Comparison of ENCODE assay signal across 13 mouse cellular contexts in the genomic region with DNA sequence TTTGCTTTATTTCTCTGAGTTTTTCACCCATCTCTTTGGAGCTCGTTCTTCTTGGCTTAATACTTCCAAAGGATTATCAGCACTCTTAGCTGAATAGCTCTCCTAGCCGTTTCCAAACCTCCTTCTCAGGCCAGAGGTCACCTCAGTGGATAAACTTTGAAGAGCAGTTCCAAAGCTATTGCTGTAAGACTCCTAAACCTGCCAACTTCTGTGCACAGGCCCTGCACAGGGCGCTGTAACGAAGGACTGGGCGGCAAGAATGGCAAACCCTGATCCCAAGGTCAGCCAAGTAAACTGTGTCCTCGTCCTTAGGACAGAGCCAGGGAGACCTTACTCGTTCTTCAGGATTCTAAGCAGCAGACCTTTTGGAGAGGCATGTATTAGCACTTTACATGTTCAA. TPM values are rescaled to one million over a fixed set of nuclear protein-coding genes. Genes with fewer than 3 reads are reported as not detected.
DNase-seq lines count a peak whose midpoint lies in the region; ATAC-seq and TF ChIP-seq lines count a peak whose summit lies in the region.
"Had no signal": no experiment of that assay in that cellular context is flagged by ENCODE, and none has a peak within 500 bp of the region (broad histone marks: within the 10 kb centered on the region; RNA-seq: fewer than 3 reads in every experiment).

No protein-coding gene starts in this region.

- H3K4me3 ChIP-seq in kidney, embryonic 16.5 days (ENCODE audit: low read length), result no peak overlapping the region
- no peak overlapping the region for H3K4me3 ChIP-seq in cortical plate, adult 2 months (ENCODE audit: insufficient read depth, low read length)
- H3K4me3 ChIP-seq in hindbrain, embryonic 14.5 days (replicated peaks; ENCODE audit: low read length), result no peak overlapping the region

- no peaks in the 10 kb centered on the region for H3K9me3 ChIP-seq in kidney, embryonic 16.5 days (ENCODE audit: low read length)
- H3K9me3 ChIP-seq in hindbrain, embryonic 14.5 days (ENCODE audit: control insufficient read depth, low read length), result no peaks in the 10 kb centered on the region

- no peak overlapping the region for H3K9ac ChIP-seq in kidney, embryonic 16.5 days (replicated peaks; ENCODE audit: low read length)
- no peak overlapping the region for H3K9ac ChIP-seq in hindbrain, embryonic 14.5 days

- no peak overlapping the region; the same call in 1 of the 2 replicates for H3K27ac ChIP-seq in kidney, embryonic 16.5 days (ENCODE audit: low read length)
- peak overlapping the region; percentile 58; the same call in 1 of the 2 replicates for H3K27ac ChIP-seq in cortical plate, adult 2 months (ENCODE audit: insufficient read depth, low read length)
- no peak overlapping the region for H3K27ac ChIP-seq in hindbrain, embryonic 14.5 days

- WGBS in kidney, embryonic 16.5 days, result 54% methylated on average over 7 of the region's 7 CpGs
- WGBS in hindbrain, embryonic 14.5 days, result 77% methylated on average over 7 of the region's 7 CpGs

- TF ChIP-seq POLR2A in cortical plate, adult 2 months (IDR thresholded peaks at IDR 0.05; ENCODE audit: extremely low read depth, insufficient read depth, low read length), result no peak

- no peaks in the 10 kb centered on the region for H3K27me3 ChIP-seq in kidney, embryonic 16.5 days (ENCODE audit: insufficient read depth, low read length)
- H3K27me3 ChIP-seq in hindbrain, embryonic 14.5 days (ENCODE audit: control insufficient read depth, insufficient read depth, low read length), result no peaks in the 10 kb centered on the region
- H3K27me3 ChIP-seq: CH12.LX had no signal

- no peak for ATAC-seq in kidney, embryonic 16.5 days (ENCODE audit: low FRiP score, low TSS enrichment)
- no peak for ATAC-seq in hindbrain, embryonic 14.5 days (ENCODE audit: low FRiP score)

- no peak for TF ChIP-seq CTCF in cortical plate, adult 2 months (IDR thresholded peaks at IDR 0.05; ENCODE audit: extremely low read depth, insufficient read depth, low read length)

- H3K4me2 ChIP-seq in kidney, embryonic 16.5 days (replicated peaks; ENCODE audit: low read depth, low read length), result no peak overlapping the region
- H3K4me2 ChIP-seq in hindbrain, embryonic 14.5 days (replicated peaks), result no peak overlapping the region

- intact Hi-C loops in heart, postnatal 10 days (cut with DNase I), result loop anchor here (10.0 kb wide), 1 partner anchor 509 kb away; the partner anchor contains the start of gene Lmo4

- peak; percentile 64 to 76 for DNase-seq in kidney, adult 8-10 months
- DNase-seq in heart, postnatal 10 days, result peak; percentile 48 to 54
- peak; percentile 31 for DNase-seq in lung, postnatal 14 days
- DNase-seq in thymus, postnatal 0 days (ENCODE audit: low spot score), result no peak
- no peak for DNase-seq in hindbrain, embryonic 14.5 days (ENCODE audit: low spot score)
- DNase-seq in retina, postnatal 1 day, result no peak
- DNase-seq: cerebellum, adult 18-20 months; right cerebral cortex, postnatal 4 days; thymus, postnatal 4 days had no signal

- H3K4me1 ChIP-seq in kidney, embryonic 16.5 days (ENCODE audit: insufficient read depth, low read length), result peaks cover 30% of the 10 kb centered on the region
- peaks cover 8% of the 10 kb centered on the region for H3K4me1 ChIP-seq in cortical plate, adult 2 months (ENCODE audit: control insufficient read depth, insufficient read depth, low read length)
- H3K4me1 ChIP-seq in hindbrain, embryonic 14.5 days (replicated peaks; ENCODE audit: control insufficient read depth, insufficient read depth, low read length), result peaks cover 21% of the 10 kb centered on the region

- H3K36me3 ChIP-seq in kidney, embryonic 16.5 days (ENCODE audit: insufficient read depth, low read length), result peaks cover 13% of the 10 kb centered on the region
- peaks cover 32% of the 10 kb centered on the region for H3K36me3 ChIP-seq in hindbrain, embryonic 14.5 days (replicated peaks; ENCODE audit: control insufficient read depth, insufficient read depth)

RNA-seq across cellular contexts. Expression of gene Sh3glb1, which starts 6.0 kb away (rescaled TPM):
- 87.8 and 94.9 TPM in 2 replicates for polyA plus RNA-seq in kidney, embryonic 16.5 days (2015; fragmentation: Nextera tagmentation; extraction: Ambion mirVana)
- polyA plus RNA-seq in cortical plate, adult 2 months (2012; rRNA removed), result 25.8 and 27.3 TPM in 2 replicates
- 100 to 1,000 TPM; 288 to 292 TPM for total RNA-seq in heart, postnatal 10 days (2021)
- 158 and 162 TPM in 2 replicates for polyA plus RNA-seq in thymus, postnatal 0 days (2015; fragmentation: Nextera tagmentation; extraction: Ambion mirVana)
- 134 and 138 TPM in 2 replicates for polyA plus RNA-seq in hindbrain, embryonic 14.5 days (2014; fragmentation: Nextera tagmentation; extraction: Ambion mirVana)

RNA-seq across cellular contexts. Expression of gene Clca3a1, which starts 46.7 kb away (rescaled TPM):
- 13.0 and 13.9 TPM in 2 replicates for polyA plus RNA-seq in kidney, embryonic 16.5 days (2015; fragmentation: Nextera tagmentation; extraction: Ambion mirVana)
- 0.33 and 0.40 TPM in 2 replicates for polyA plus RNA-seq in cortical plate, adult 2 months (2012; rRNA removed)
- 1 to 10 TPM; 4.8 to 5.8 TPM for total RNA-seq in heart, postnatal 10 days (2021)
- 0.65 and 0.68 TPM in 2 replicates for polyA plus RNA-seq in thymus, postnatal 0 days (2015; fragmentation: Nextera tagmentation; extraction: Ambion mirVana)
- 0.21 and 0.27 TPM in 2 replicates for polyA plus RNA-seq in hindbrain, embryonic 14.5 days (2014; fragmentation: Nextera tagmentation; extraction: Ambion mirVana)
- total RNA-seq: CH12.LX had no signal
- polyA plus RNA-seq: hindbrain, embryonic 11.5 days had no signal

Comparison
In these comparisons a context has a peak if more than half of its experiments do, and no peak if none do; other contexts are left out.
1. DNase-seq: peak in kidney, adult 8-10 months (2 of 2), heart, postnatal 10 days (2 of 2) and lung, postnatal 14 days (single experiment); none in thymus, postnatal 0 days (single experiment), hindbrain, embryonic 14.5 days (single experiment) and retina, postnatal 1 day (single experiment).